Mouse (Mus musculus): ENCODE measurements around the gene Col3a1. TPM values are rescaled to one million over a fixed set of nuclear protein-coding genes. Genes with fewer than 3 reads are reported as not detected.

The Col3a1 gene
- polyA plus RNA-seq, 1 experiment from 2014 or later, result 58.8 TPM

- TF ChIP-seq CTCF (IDR thresholded peaks at IDR 0.05; ENCODE audit: low read depth) (no peak), EP300 (IDR thresholded peaks at IDR 0.05; ENCODE audit: low read depth) (no peak)
- Histone ChIP-seq H3K27ac (ENCODE audit: low read depth) (no peak overlapping the region), H3K4me3 (ENCODE audit: low read depth, low read length) (no peak overlapping the region), H3K9ac (replicated peaks) (no peak overlapping the region), H3K9me3 (ENCODE audit: low read length) (no peaks in the 10 kb centered on the region), H3K27me3 (ENCODE audit: insufficient read depth, low read length) (no peaks in the 10 kb centered on the region), H3K36me3 (replicated peaks; ENCODE audit: insufficient read depth, low read length) (no peaks in the 10 kb centered on the region), H3K4me1 (ENCODE audit: insufficient read depth) (no peaks in the 10 kb centered on the region), H3K4me2 (ENCODE audit: low read depth, low read length) (no peak overlapping the region)
- ATAC-seq (no peak), DNase-seq (no peak)
- WGBS (ENCODE audit: insufficient replicate concordance), result 66% methylated on average over 1 of the region's 1 CpGs
Observed at GRCm38 (mm10) chr1:45318241-45318640, 6.9 kb downstream of the Col3a1 start.

DNA sequence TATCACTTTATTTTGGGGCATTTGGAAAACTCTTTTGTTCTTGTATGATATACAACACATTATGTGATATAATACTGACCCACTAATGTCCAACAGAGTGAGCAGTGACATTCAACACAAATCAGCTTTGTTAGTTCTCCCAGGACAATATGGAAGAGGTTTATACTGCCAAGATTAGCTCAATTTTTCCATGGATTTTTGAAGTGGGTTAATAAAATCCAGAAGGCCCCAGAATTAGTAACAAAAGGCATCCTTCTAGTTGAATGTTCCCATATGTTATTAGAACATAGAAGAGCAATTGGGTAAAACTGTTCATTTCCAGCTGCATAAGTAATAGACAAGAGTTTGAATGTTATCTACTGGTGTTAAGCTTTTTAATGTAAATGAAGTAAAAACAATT is 9.5 kb downstream of the Col3a1 start:
- Histone ChIP-seq H3K4me2 (ENCODE audit: low read depth, low read length) (no peak overlapping the region), H3K9ac (replicated peaks) (no peak overlapping the region), H3K27me3 (ENCODE audit: insufficient read depth, low read length) (no peaks in the 10 kb centered on the region), H3K9me3 (ENCODE audit: low read length) (no peaks in the 10 kb centered on the region), H3K36me3 (replicated peaks; ENCODE audit: insufficient read depth, low read length) (no peaks in the 10 kb centered on the region), H3K27ac (ENCODE audit: low read depth) (no peak overlapping the region), H3K4me3 (ENCODE audit: low read depth, low read length) (no peak overlapping the region), H3K4me1 (ENCODE audit: insufficient read depth) (no peaks in the 10 kb centered on the region)
- DNase-seq, result no peak
- ATAC-seq, result no peak
- TF ChIP-seq EP300 (IDR thresholded peaks at IDR 0.05; ENCODE audit: low read depth) (no peak), CTCF (IDR thresholded peaks at IDR 0.05; ENCODE audit: low read depth) (no peak)

DNA sequence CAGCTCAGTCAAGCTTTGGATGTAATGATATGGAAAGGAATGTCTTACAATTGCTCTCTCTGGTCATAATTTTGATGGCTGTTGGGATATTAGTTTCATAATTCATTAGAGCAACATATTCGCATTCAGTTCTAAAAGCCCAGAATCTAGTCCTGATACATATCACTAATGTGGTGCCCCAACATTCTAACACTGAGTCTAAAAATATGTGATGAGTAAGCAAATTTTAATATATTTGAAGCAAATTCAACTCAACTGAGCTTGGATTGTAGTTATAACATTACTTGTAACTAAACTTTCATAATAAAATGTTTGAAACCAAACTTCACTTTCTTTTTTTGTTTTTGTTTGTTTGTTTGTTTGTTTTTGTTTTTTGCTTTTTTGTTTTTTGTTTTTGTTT is 17.8 kb downstream of the Col3a1 start:
- DNase-seq (no peak), ATAC-seq (no peak)
- 77% methylated on average over 1 of the region's 1 CpGs for WGBS (ENCODE audit: insufficient replicate concordance)
- no peak overlapping the region for H3K9ac ChIP-seq (replicated peaks)
- TF ChIP-seq CTCF (IDR thresholded peaks at IDR 0.05; ENCODE audit: low read depth) (no peak), EP300 (IDR thresholded peaks at IDR 0.05; ENCODE audit: low read depth) (no peak)
- H3K36me3 ChIP-seq (replicated peaks; ENCODE audit: insufficient read depth, low read length), result no peaks in the 10 kb centered on the region
- H3K4me3 ChIP-seq (ENCODE audit: low read depth, low read length), result no peak overlapping the region
- H3K4me1 ChIP-seq (ENCODE audit: insufficient read depth), result no peaks in the 10 kb centered on the region
- H3K27ac ChIP-seq (ENCODE audit: low read depth), result no peak overlapping the region
- no peaks in the 10 kb centered on the region for H3K9me3 ChIP-seq (ENCODE audit: low read length)
- no peak overlapping the region for H3K4me2 ChIP-seq (ENCODE audit: low read depth, low read length)
- no peaks in the 10 kb centered on the region for H3K27me3 ChIP-seq (ENCODE audit: insufficient read depth, low read length)

DNA sequence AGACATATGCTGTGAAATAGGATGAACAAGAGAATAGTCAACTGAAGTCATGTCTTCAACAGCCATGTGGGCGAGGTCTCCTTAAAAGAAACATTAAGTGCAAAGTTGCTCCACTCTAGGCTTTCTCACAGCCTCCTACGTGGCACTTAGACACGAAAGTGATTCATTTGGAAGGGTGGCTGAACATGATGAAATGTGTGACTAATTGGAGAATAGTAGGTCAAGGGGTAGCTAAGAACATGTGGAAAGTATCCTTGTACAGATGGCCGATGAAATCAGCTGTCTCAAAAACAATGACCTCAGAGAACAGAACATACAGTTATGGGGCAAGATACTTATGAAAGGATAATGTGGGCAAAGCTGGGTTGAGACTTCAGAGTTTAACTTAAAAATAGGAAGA is 44.6 kb downstream of the Col3a1 start:
- H3K36me3 ChIP-seq (replicated peaks; ENCODE audit: insufficient read depth, low read length), result no peaks in the 10 kb centered on the region
- no peak overlapping the region for H3K9ac ChIP-seq (replicated peaks)
- no peak for TF ChIP-seq EP300 (IDR thresholded peaks at IDR 0.05; ENCODE audit: low read depth)
- no peak for TF ChIP-seq CTCF (IDR thresholded peaks at IDR 0.05; ENCODE audit: low read depth)
- no peak overlapping the region for H3K27ac ChIP-seq (ENCODE audit: low read depth)
- H3K4me2 ChIP-seq (ENCODE audit: low read depth, low read length), result no peak overlapping the region
- ATAC-seq (no peak), DNase-seq (no peak)
- 66% methylated on average over 4 of the region's 4 CpGs for WGBS (ENCODE audit: insufficient replicate concordance)
- H3K27me3 ChIP-seq (ENCODE audit: insufficient read depth, low read length), result no peaks in the 10 kb centered on the region
- no peaks in the 10 kb centered on the region for H3K4me1 ChIP-seq (ENCODE audit: insufficient read depth)
- no peak overlapping the region for H3K4me3 ChIP-seq (ENCODE audit: low read depth, low read length)
- H3K9me3 ChIP-seq (ENCODE audit: low read length), result no peaks in the 10 kb centered on the region

DNA sequence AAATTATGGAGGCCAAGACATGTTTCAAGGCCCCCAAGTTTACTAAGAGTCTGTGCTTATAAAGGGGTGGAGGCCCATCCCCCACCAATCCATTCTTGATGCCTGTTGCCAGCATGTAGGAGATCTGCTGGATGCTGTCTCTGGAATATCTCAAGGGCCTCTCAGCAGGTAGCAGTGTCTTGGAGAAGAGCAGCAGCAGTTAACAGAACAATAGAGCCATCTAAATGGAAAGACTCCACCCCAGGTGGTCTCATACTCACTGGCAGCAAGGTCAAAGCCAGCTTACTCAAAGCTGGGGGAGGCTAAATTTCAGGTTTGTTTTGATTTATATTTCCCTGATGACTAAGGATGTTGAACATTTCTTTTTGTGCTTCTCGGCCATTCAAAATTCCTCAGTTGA is 46.7 kb downstream of the Col3a1 start:
- DNase-seq, result no peak
- no peak overlapping the region for H3K9ac ChIP-seq (replicated peaks)
- H3K4me1 ChIP-seq (ENCODE audit: insufficient read depth), result no peaks in the 10 kb centered on the region
- ATAC-seq, result no peak
- no peaks in the 10 kb centered on the region for H3K36me3 ChIP-seq (replicated peaks; ENCODE audit: insufficient read depth, low read length)
- H3K27ac ChIP-seq (ENCODE audit: low read depth), result no peak overlapping the region
- H3K27me3 ChIP-seq (ENCODE audit: insufficient read depth, low read length), result no peaks in the 10 kb centered on the region
- no peaks in the 10 kb centered on the region for H3K9me3 ChIP-seq (ENCODE audit: low read length)
- no peak overlapping the region for H3K4me2 ChIP-seq (ENCODE audit: low read depth, low read length)
- 62% methylated on average over 1 of the region's 1 CpGs for WGBS (ENCODE audit: insufficient replicate concordance)
- no peak overlapping the region for H3K4me3 ChIP-seq (ENCODE audit: low read depth, low read length)
- no peak for TF ChIP-seq CTCF (IDR thresholded peaks at IDR 0.05; ENCODE audit: low read depth)
- no peak for TF ChIP-seq EP300 (IDR thresholded peaks at IDR 0.05; ENCODE audit: low read depth)

DNA sequence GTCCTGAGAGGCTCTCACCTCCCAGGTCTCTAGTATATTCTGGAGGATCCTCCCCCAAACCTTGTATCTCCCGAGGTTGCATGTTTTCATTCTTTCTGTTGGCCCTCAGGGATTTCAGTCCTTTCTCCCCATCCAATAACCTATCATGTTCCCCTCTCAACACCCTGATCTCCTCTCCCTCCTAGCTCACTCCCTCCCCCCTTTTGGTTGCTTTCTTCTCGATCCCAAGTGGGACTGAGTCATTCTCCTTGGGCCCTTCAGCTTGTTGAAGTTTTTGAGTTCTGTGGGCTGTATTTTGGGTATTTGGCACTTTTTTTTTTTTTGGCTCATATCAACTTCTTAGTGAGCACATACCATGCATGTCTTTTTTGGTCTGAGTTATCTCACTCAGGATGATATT is 47.8 kb downstream of the Col3a1 start:
- DNase-seq, result no peak
- WGBS (ENCODE audit: insufficient replicate concordance), result 62% methylated on average over 2 of the region's 2 CpGs
- no peak overlapping the region for H3K4me2 ChIP-seq (ENCODE audit: low read depth, low read length)
- ATAC-seq, result no peak
- no peaks in the 10 kb centered on the region for H3K27me3 ChIP-seq (ENCODE audit: insufficient read depth, low read length)
- no peaks in the 10 kb centered on the region for H3K4me1 ChIP-seq (ENCODE audit: insufficient read depth)
- H3K4me3 ChIP-seq (ENCODE audit: low read depth, low read length), result no peak overlapping the region
- no peak overlapping the region for H3K9ac ChIP-seq (replicated peaks)
- H3K9me3 ChIP-seq (ENCODE audit: low read length), result no peaks in the 10 kb centered on the region
- no peaks in the 10 kb centered on the region for H3K36me3 ChIP-seq (replicated peaks; ENCODE audit: insufficient read depth, low read length)
- TF ChIP-seq CTCF (IDR thresholded peaks at IDR 0.05; ENCODE audit: low read depth) (no peak), EP300 (IDR thresholded peaks at IDR 0.05; ENCODE audit: low read depth) (no peak)
- H3K27ac ChIP-seq (ENCODE audit: low read depth), result no peak overlapping the region

DNA sequence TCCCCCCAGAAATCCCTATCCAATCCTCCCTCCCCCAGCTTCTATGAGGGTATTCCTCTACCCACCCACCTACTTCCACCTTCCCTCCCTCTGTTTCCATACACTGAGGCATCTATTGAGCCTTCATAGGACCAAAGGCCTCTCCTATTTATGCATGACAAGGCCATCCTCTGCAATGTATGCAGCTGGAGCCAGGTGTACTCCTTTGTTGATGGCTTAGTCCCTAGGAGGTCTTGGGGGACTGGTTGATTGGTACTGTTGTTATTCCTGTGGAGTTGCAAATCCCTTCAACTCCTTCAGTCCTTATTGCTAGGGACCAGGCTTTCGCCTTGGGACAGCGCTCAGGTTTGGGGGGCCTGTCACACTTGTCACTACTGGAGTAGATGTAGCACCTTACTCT is 48.3 kb downstream of the Col3a1 start:
- Histone ChIP-seq H3K27me3 (ENCODE audit: insufficient read depth, low read length) (no peaks in the 10 kb centered on the region), H3K9ac (replicated peaks) (no peak overlapping the region), H3K36me3 (replicated peaks; ENCODE audit: insufficient read depth, low read length) (no peaks in the 10 kb centered on the region), H3K27ac (ENCODE audit: low read depth) (no peak overlapping the region), H3K4me3 (ENCODE audit: low read depth, low read length) (no peak overlapping the region), H3K4me2 (ENCODE audit: low read depth, low read length) (no peak overlapping the region), H3K9me3 (ENCODE audit: low read length) (no peaks in the 10 kb centered on the region), H3K4me1 (ENCODE audit: insufficient read depth) (no peaks in the 10 kb centered on the region)
- no peak for TF ChIP-seq CTCF (IDR thresholded peaks at IDR 0.05; ENCODE audit: low read depth)
- no peak for TF ChIP-seq EP300 (IDR thresholded peaks at IDR 0.05; ENCODE audit: low read depth)
- ATAC-seq, result no peak
- DNase-seq, result no peak
- 74% methylated on average over 2 of the region's 2 CpGs for whole genome bisulfite sequencing (ENCODE audit: insufficient replicate concordance)

All from liver, postnatal 0 days (tissue).